Mouse (Mus musculus): ENCODE data around the gene Alk.

DNA sequence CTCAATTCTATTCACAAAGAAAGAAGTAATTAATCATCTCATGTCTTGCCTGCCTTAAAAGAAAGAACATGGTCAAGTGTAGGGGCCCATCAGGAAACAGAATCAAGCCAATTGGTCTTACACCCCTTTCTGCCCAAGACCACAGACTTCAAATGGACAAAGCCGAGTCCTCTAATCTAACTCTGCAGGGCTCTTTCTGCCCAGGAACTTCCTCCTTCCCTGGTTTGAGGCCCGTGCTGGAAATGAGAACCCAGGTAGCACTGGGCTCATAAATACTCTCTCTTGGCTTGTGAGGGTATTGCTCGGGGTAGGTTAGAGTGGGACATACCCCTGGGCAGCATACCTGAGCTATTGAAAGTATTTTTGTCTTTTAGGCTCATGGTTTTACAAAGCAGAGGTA lies 451.4 kb downstream of the Alk start:
- TF ChIP-seq CTCF (IDR thresholded peaks at IDR 0.05; ENCODE audit: low read depth): no peak
- no peak for TF ChIP-seq EP300 (IDR thresholded peaks at IDR 0.05; ENCODE audit: low read depth)

All from liver, embryonic 14.5 days (tissue).